Mouse (Mus musculus): Measurements from ENCODE around the gene Mrgprb3.

The Mrgprb3 gene

DNA sequence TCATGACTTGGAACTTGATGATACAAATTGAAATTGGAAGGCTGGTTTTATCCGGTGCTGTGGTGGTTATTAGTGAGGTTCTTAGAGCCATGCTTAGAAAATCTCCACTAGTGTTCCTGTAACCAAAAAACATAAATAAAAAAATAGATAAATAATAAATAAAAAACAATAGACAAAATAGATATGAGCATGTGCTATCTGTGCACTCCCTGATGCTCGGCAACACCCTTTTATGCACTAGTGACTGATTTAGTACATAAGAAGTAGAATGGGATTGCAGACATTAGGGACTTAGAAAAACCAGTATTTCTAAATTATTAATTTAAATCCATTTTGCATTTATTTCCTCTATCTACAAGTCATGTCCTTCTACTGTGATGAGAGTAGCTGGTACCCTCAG lies at the start of gene Mrgprb3:
Mrgprb3 (minus strand) TSS at position 101 of the 400 bp plus-strand sequence.
- no peak for DNase-seq
